Mouse (Mus musculus): ENCODE measurements around the gene Abcg1. TPM values are rescaled to one million over a fixed set of nuclear protein-coding genes. Genes with fewer than 3 reads are reported as not detected.

Gene Abcg1
- total RNA-seq (2012; rRNA removed) (4.6 and 5.2 TPM in 2 replicates), total RNA-seq (2014; rRNA removed) (1.9 and 2.2 TPM in 2 replicates), polyA plus RNA-seq (2012; ENCODE audit: insufficient read length, low read depth) (1.7 and 2.2 TPM in 2 replicates)

- in situ Hi-C loops (cut with MboI; ENCODE audit: low pct_ligation_motif_present, low pct_unique_long_range_greater_than_20kb, low sequenced_read_pairs) (no loop called here), dilution Hi-C loops (cut with MboI; ENCODE audit: extremely low pct_ligation_motif_present, extremely low pct_unique_long_range_greater_than_20kb, low sequenced_read_pairs) (no loop called here)
- H3K27ac ChIP-seq (ENCODE audit: insufficient read depth, low read depth), result peak within 1 kb of the TSS; percentile 25
- H3K27me3 ChIP-seq (replicated peaks), result peaks cover 60% of the 10 kb centered on the region
- peaks cover 8 to 33% of the 10 kb centered on the region in 2 experiments for H3K4me1 ChIP-seq (ENCODE audit: control insufficient read depth in 1 of 2, insufficient read depth in 2 of 2)
- peak; percentile 60; the same call in 1 of the 2 replicates for TF ChIP-seq POLR2A (IDR thresholded peaks at IDR 0.05; ENCODE audit: low read depth, low read length)
- TF ChIP-seq MAX (IDR thresholded peaks at IDR 0.05; ENCODE audit: low read length), result peak; percentile 77
- TF ChIP-seq ZKSCAN1 (IDR thresholded peaks at IDR 0.05; ENCODE audit: borderline replicate concordance, low read depth, low read length), result no peak
- peak in 1 of 2 experiments; percentile 20; a peak in 1 of 4 replicates for TF ChIP-seq CTCF (conservative IDR thresholded peaks at IDR 0.05 in 1 of 2, IDR thresholded peaks at IDR 0.05 in 1 of 2; ENCODE audit: low read depth in 2 of 2, low read length in 2 of 2)
- no peak for TF ChIP-seq RAD21 (IDR thresholded peaks at IDR 0.05; ENCODE audit: low read depth, low read length)
- peak; percentile 70 for TF ChIP-seq SIN3A (IDR thresholded peaks at IDR 0.05; ENCODE audit: low read length)
- TF ChIP-seq CHD2 (IDR thresholded peaks at IDR 0.05; ENCODE audit: low read length), result no peak
- TF ChIP-seq MAFK (IDR thresholded peaks at IDR 0.05; ENCODE audit: insufficient replicate concordance, low read length), result no peak
- TF ChIP-seq NRF1 (IDR thresholded peaks at IDR 0.05; ENCODE audit: low read depth, low read length), result peak; percentile 78
- TF ChIP-seq MXI1 (IDR thresholded peaks at IDR 0.05; ENCODE audit: low read depth, low read length), result peak; percentile 55
- TF ChIP-seq HCFC1 (IDR thresholded peaks at IDR 0.05; ENCODE audit: low read depth, low read length), result no peak
- TF ChIP-seq TCF12 (IDR thresholded peaks at IDR 0.05; ENCODE audit: low read depth, low read length), result peak; percentile 62; the same call in 1 of the 2 replicates
- no peaks in the 10 kb centered on the region for H3K79me2 ChIP-seq (replicated peaks; ENCODE audit: control insufficient read depth, extremely low read depth, insufficient read depth, poor library complexity, severe bottlenecking)
- peak within 1 kb of the TSS; percentile 70 for H3K9ac ChIP-seq (ENCODE audit: insufficient read depth, low read depth)
- H3K9me3 ChIP-seq (replicated peaks; ENCODE audit: low read length), result peaks cover 15% of the 10 kb centered on the region
- peak within 1 kb of the TSS; percentile 49 to 78 (median 52) for H3K4me3 ChIP-seq (replicated peaks in 1 of 3; ENCODE audit: low read depth in 2 of 3, low read length in 2 of 3, poor library complexity in 1 of 3)
- DNase-seq (ENCODE audit: extremely low read depth), result peak; percentile 55
- H3K36me3 ChIP-seq (replicated peaks in 1 of 2; ENCODE audit: control insufficient read depth in 1 of 2, insufficient read depth in 1 of 2, low read length in 1 of 2), result no peaks in the 10 kb centered on the region
- H3K4me2 ChIP-seq (ENCODE audit: insufficient read depth, low read depth, poor library complexity, severe bottlenecking), result peak within 1 kb of the TSS; percentile 91
Measured at GRCm38 (mm10) chr17:31057151-31057890, at the start of gene Abcg1. Gene Abcg1 (plus strand): TSS chr17:31057675.

- peaks cover 6 to 20% of the 10 kb centered on the region in 2 experiments; a peak in 3 of 4 replicates for H3K4me1 ChIP-seq (ENCODE audit: control insufficient read depth in 1 of 2, insufficient read depth in 2 of 2)
- H3K36me3 ChIP-seq (replicated peaks in 1 of 2; ENCODE audit: control insufficient read depth in 1 of 2, insufficient read depth in 1 of 2, low read length in 1 of 2), result no peaks in the 10 kb centered on the region
- dilution Hi-C loops (cut with MboI; ENCODE audit: extremely low pct_ligation_motif_present, extremely low pct_unique_long_range_greater_than_20kb, low sequenced_read_pairs), result no loop called here
- in situ Hi-C loops (cut with MboI; ENCODE audit: low pct_ligation_motif_present, low pct_unique_long_range_greater_than_20kb, low sequenced_read_pairs), result loop anchor here (25.0 kb wide), 2 partner anchors 229 to 479 kb away; no protein-coding TSS in a partner anchor
- no peaks in the 10 kb centered on the region for H3K9me3 ChIP-seq (replicated peaks; ENCODE audit: low read length)
- no peak overlapping the region for H3K4me2 ChIP-seq (ENCODE audit: insufficient read depth, low read depth, poor library complexity, severe bottlenecking)
- no peak overlapping the region for H3K27ac ChIP-seq (ENCODE audit: insufficient read depth, low read depth)
- DNase-seq (ENCODE audit: extremely low read depth), result no peak
- no peaks in the 10 kb centered on the region for H3K79me2 ChIP-seq (replicated peaks; ENCODE audit: control insufficient read depth, extremely low read depth, insufficient read depth, poor library complexity, severe bottlenecking)
- H3K4me3 ChIP-seq (replicated peaks in 1 of 3; ENCODE audit: low read depth in 2 of 3, low read length in 2 of 3, poor library complexity in 1 of 3), result no peak overlapping the region
- H3K27me3 ChIP-seq (replicated peaks), result no peaks in the 10 kb centered on the region
- H3K9ac ChIP-seq (ENCODE audit: insufficient read depth, low read depth), result no peak overlapping the region
- TF ChIP-seq TCF12 (IDR thresholded peaks at IDR 0.05; ENCODE audit: low read depth, low read length) (0 out of 2 replicates have a peak, but pooled peaks have one; percentile 14), RAD21 (IDR thresholded peaks at IDR 0.05; ENCODE audit: low read depth, low read length) (no peak)
Measured at GRCm38 (mm10) chr17:31008416-31008815, 49.1 kb upstream of the Abcg1 start.

All from CH12.LX (cell line).